Mouse (Mus musculus) spleen, adult 2 months (tissue): ENCODE measurements around the gene Lnx2.

ENCODE experiments used
- CTCF ChIP-seq: fragments of 200-500 bp; IDR thresholded peaks from 2 replicates; pipeline ENCODE4 v1.5.1; 2011; ENCODE audit warnings: mild to moderate bottlenecking, inconsistent platforms; ENCODE audit not compliant: insufficient read depth, insufficient read length, insufficient replicate concordance; ENCODE audit errors: extremely low read depth
- POLR2A ChIP-seq: fragments of 200-500 bp; IDR thresholded peaks from 2 replicates; pipeline ENCODE4 v1.6.1; 2011; ENCODE audit warnings: low read depth, low read length, inconsistent platforms

DNA sequence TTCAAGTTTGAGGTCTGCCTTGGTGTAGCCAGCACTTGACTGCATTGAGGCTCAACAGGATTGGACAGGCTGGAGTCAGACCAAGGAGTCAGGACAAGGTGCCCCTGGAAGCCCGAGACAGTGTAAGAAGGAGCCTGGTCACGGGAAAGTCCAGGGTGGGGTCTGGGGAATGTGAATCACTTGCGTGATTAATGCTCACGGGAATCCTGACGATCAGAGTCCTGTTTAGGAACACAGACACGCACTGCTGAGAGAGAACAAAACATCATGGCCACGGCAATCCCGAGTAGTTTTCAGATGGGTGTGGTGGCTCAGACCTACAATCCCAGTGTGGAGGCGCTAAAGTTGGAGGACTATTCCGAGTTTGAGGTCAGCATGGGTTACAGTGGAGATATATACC lies 65.1 kb downstream of the Lnx2 start:
- TF ChIP-seq POLR2A (no peak), CTCF (no peak)
